Mouse (Mus musculus) MEL-GATA-1-ER (cell line): ENCODE measurements around the gene Nsmce3.

Experiments
- DNase-seq: peaks from one replicate; pipeline ENCODE4 v3.0.0-alpha.2; 2012; ENCODE audit warnings: low read depth; ENCODE audit errors: extremely low read depth

The Nsmce3 gene

GRCm38 (mm10) chr7:64872743-64873241 is at the start of gene Nsmce3:
Gene Nsmce3 (minus strand): TSS chr7:64872997.
- DNase-seq: peak; percentile 64

DNA sequence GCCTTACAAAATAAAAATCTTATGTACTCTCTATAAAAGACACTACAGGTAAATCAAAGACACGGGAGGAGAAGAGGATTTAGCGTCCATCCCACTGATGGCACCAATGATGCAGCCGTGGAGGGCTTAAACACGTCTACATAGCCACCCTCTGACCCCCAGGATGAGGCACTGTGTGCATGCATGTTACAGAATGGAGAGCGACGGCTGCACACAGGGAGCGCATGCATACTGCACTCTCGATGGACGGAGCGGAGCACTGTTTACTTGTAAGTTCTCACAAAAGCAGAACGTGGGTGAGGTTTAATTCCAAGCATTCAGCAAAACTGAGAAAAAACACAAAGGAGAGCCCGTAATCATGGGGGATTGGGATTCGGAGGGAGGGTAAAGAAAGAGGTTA is 48.4 kb upstream of the Nsmce3 start:
- DNase-seq: no peak

DNA sequence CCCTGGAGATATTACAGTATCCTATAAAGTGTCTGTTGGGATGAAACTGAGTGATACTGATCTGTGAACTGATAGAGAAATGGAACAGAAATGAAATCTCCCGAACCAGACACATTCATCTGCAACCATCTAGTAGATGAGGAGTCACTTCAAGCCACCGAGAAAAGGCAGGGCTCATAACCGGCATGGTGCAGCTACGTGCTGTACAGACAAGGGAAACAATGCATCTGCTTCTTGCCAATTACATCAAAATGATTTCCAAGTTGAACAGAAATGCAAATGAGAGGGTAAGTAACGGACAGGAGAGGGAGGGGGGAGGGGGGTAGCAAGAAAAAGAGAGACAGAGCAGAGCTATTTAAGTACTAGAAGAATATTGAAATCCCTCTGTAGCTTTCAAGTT is 47.9 kb upstream of the Nsmce3 start:
- no peak for DNase-seq

DNA sequence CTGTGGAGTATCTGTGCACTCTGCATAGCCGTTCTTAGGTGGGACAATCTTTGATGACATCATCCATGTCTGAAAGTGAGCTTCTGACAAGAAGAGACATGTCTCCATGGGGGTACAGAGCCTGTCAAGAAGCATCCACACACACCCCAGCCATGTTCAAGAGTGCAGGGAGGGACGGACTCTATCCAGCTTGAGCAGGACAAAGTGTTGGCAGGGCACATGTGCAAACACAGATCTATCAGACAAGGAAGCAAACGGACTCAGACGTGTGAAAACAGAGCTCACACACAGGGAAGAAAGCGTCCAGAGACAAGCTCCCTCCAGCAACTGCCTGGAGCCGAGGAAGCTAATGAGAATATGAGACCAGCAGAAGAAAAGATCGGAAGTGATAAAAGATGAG is 43.9 kb upstream of the Nsmce3 start:
- DNase-seq: no peak

GRCm38 (mm10) chr7:64915121-64915520 is 42.3 kb upstream of the Nsmce3 start:
- DNase-seq: no peak

DNA sequence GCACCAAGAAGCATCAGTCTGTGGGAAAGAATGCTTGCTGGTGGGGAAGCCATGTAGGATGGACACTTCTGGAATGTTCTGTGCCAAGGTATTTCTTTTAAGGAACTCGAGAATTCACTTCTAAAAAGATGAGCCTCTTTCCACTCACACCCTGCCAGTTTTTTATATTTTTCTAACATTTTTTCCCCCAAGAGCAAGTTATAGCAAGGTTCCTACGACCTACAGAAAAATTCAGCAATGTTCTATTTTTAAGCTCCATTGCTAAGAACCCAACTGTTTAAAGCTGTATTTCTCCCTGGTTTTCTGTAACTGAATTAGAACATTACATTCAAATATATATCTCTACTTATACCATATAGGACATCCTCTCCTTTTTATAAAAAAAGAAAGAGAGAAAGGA is 39.1 kb upstream of the Nsmce3 start:
- DNase-seq: no peak

GRCm38 (mm10) chr7:64910208-64910607 is 37.4 kb upstream of the Nsmce3 start:
- no peak for DNase-seq

- DNase-seq: no peak
Observed at GRCm38 (mm10) chr7:64906955-64907354, 34.2 kb upstream of the Nsmce3 start.

DNA sequence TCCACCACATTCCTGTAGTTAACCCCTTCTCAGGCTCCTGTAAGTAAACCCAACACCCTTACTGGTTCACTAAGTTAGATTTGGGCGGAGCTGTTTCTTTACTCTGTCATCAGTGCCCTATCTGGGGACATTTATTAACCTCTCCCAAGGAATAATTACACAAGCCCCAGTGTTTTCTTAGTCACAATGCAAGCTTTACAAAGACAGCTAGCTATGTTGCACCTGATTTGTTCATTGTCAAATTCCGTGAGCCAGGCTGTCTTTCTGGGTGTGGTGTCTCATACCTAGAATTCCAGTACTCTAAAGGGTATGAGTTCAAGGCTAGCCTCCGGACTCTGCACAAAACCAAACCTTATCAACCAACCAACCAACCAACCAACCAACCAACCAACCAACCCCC is 32.7 kb upstream of the Nsmce3 start:
- no peak for DNase-seq

DNA sequence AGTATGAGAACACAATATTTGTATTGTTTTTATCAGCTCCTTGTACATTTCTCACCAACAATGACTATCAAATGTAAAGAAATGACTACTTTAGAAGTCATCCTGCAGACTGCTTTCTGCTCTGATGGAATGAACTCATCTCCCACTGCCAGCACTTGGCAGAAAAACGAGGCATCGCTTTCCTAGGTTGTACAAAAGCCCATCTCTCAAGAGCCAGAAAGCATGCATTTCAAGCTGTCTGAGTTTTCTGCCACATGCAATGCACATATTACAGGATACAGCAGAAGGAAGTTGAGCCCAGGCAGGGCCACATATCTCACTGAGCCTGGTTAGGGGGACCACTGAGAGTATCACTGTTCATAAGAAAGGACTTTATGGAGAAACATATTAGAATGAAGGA is 27.5 kb upstream of the Nsmce3 start:
- DNase-seq: no peak

- no peak for DNase-seq
Observed at GRCm38 (mm10) chr7:64896587-64896986, 23.8 kb upstream of the Nsmce3 start.

DNA sequence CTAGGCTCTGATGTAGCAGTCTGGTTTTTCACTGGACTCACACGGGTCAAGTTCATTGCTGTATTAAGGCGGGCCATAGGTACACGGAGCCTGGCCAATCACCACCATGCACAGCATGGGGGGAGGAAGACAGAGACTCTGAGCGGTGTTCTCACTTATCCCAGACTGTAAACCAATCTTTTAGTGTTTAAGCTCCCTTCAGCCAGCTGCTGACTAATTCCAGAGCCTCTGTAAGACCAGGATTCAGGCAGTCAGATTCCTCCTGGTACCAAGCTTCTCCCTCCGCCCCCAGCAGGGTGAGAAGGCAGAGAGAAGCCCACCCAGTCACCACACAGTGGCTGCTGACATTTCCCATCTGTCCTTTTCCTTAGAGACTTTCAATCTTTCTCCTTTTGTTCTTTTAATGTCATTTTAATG is 22.9 kb upstream of the Nsmce3 start:
- DNase-seq: no peak

GRCm38 (mm10) chr7:64891139-64891538 is 18.3 kb upstream of the Nsmce3 start:
- DNase-seq: no peak

DNA sequence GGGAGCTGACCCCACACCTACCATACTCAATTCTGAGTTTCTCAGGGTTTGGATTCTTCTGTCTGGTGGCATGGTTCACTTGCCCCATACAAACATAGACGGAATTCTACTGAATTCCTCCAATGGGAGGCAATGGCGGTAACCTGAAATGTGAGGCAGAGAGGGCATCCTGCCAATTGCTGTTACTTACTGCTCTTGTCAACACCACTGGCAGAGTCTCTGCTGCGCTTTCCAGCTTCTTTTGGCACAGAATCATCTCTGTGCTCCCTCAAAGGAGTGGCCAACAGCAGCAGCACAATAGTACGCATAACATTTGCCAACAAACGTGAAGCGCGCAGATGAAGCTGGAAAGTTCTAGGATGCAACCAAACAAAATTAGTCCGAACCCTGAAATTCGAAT is 17.1 kb upstream of the Nsmce3 start:
- DNase-seq: no peak

DNA sequence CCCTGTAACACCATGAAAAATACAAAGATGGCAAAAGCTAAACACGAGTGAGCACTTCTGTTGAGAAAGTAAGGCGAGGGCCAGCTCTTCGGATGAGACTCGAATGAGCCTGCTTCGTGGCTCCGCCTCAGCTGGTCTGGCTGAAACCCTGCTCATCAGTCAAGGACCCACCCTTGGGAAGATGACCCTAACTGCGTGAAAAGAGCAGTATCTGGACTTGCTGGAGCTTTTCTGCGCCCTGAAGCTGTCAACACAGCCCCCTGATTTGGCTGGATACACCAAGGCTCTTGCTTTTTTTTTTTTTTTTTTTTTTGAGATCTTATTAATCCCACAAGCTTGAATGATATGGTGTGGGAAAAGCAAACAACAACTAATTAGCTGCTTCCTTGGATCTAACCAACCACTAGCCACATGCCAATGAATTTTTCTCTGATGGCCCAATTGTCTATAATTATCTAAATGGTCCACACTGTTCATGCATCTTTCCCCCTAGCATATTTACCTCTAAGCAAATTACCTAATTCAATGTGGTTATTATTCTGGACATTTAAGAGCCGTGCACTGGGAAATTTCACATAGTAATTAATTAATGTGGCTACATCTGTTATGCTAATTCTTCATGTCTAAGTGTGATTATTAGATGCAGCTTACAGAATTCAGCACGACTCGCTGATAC is 11.5 kb upstream of the Nsmce3 start:
- DNase-seq: no peak

DNA sequence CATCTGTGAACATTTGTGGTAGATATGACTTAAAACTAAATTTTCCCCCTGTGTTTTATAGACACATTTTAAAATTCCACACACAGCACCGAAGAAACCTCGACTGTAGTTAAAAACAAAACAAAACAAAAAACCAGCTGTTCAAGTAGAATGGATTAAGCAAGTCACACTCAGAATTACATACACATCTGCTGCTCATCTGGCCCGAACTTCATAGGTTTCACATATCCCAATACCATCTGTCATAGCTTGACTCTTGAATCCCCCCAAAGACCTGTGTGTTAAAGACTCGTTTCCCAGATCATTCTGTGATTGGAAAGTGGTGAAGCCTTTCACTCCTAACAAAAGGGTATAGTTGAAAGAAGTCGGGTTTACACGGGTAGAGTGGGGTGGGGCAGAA is 9.4 kb upstream of the Nsmce3 start:
- no peak for DNase-seq

GRCm38 (mm10) chr7:64881387-64881786 is 8.6 kb upstream of the Nsmce3 start:
- peak; percentile 54 for DNase-seq

DNA sequence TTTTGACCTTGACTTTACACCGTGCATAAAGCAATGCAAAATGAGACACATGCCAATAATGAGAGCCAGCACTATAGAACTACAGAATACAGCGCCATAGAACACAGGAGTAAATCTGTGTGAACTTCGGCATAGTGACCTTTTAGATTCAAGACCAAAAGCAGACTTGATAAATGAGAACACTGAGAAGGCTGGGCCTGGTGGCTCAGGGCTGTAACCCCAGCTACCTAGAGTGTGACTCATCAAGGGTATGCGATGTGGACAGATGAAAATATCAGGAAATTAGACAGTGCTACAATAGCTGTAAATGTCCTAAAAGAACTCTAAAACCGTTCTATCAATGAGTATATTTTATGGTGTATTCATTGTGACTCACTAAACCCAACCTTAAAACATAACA is 7.6 kb upstream of the Nsmce3 start:
- DNase-seq: no peak

GRCm38 (mm10) chr7:64874941-64875340 is 2.1 kb upstream of the Nsmce3 start:
- no peak for DNase-seq

GRCm38 (mm10) chr7:64873266-64873665 is 469 bp upstream of the Nsmce3 start:
- no peak for DNase-seq

GRCm38 (mm10) chr7:64871987-64872742 is 632 bp downstream of the Nsmce3 start:
- DNase-seq: peak; percentile 20

DNA sequence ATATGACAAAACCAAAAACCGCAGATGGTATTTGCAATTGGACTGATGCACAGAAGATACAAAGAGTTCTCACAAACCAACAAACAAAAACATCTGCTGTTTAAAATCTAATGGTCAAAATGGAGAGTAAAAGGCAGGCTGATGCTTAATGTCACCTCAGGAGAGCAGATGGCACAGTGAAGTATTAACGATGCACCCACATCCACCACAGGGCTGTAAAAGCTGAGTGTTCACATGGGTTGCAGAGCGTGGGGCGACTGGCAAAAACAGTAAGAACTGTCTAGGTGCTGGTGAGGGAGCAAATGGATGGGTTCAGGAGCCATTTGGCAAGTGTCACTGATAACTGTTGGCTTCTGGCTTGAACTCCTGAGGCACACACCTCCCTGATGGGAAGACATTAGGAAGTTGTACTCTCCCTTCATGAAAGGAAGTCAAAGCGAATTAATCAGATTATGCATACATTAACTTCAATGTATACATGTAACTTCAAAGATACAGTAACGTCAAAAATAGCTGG is 3.2 kb downstream of the Nsmce3 start:
- no peak for DNase-seq

DNA sequence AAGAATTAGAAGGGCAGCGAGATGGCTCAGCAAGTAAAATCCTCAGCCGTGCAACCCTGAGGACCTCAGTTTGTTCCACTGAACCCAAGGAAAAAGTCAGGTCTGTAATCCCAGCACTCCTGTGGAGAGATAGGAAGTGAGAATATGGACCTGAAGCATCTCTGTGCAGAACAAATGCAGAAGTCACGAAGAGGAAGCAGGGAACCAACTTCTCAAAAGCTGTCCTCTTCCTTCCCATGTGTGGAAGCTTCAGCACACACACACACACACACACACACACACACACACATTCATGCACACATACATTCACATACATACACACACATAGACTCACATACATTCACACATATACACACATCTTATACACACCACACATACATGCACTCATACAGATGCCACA is 9.3 kb downstream of the Nsmce3 start:
- no peak for DNase-seq
